Mouse (Mus musculus) spleen, adult 18-20 months (tissue): ENCODE measurements at regions not wholly inside any gene's neighbourhood (a gene's known extent, or its start where the extent isn't known, plus 50 kb on each side); places are given as distances from the start of the nearest gene placed in this dataset.

Source experiments
- DNase-seq, 2 experiments: peaks; one replicate each; pipeline ENCODE4 v3.0.0; 2022; ENCODE audit warnings: mixed read lengths in 2 of 2

DNA sequence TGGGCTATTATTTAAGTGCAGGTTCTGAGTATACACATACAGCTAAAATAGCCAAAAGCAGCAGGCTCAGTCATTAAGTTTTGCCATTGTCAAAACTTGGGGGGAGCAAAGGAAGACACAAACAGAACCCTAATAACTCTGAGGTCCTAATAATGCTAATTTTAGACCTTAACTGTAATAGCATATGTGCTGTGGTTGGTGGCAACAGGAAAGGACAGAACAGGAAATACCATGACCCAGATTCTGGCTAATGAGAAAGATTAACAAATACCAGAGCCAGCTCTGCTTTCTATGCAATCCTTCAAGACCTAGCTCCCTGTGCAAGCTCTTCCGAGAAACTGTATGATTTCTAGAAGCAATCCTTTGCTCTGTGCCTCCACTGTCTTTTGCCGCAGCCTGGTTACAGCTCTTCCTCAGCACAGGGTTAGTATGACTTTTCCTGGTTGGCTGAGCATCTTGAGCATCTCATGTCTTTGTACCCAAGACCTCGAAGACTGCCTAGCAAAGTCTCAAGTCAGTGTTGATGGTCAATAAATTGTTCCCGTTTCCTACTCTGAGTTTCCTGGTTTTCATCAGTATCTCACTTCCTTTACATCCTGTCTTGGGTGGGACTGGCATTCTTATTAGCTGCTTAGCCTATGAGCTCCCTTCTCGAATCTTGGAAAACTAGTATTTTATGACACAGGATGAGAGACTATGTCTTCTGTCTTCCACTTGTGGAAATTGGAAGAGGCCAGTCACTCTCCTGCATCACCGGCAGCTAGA is 49.9 kb upstream of the Eed start:
- no peak for DNase-seq

DNA sequence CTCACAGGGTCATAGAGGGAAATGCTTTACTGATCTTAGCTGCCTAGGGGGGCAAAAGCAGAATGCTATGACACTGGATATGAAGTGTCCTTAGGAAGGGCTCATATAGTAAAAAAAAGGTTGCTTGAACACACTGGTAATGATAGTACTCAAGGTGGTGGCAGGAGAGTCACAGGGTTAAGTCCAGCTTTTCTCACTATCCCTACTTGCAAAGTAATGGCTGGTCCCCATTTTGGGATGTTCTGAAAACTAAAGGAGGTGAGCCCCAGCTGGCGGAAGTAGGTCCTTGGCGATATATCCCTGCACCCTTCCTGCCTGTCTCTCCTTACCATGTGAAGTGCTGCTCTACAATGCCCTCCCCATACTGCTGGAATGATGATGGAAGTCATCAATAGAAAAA is 52.3 kb upstream of the Eed start:
- no peak for DNase-seq

DNA sequence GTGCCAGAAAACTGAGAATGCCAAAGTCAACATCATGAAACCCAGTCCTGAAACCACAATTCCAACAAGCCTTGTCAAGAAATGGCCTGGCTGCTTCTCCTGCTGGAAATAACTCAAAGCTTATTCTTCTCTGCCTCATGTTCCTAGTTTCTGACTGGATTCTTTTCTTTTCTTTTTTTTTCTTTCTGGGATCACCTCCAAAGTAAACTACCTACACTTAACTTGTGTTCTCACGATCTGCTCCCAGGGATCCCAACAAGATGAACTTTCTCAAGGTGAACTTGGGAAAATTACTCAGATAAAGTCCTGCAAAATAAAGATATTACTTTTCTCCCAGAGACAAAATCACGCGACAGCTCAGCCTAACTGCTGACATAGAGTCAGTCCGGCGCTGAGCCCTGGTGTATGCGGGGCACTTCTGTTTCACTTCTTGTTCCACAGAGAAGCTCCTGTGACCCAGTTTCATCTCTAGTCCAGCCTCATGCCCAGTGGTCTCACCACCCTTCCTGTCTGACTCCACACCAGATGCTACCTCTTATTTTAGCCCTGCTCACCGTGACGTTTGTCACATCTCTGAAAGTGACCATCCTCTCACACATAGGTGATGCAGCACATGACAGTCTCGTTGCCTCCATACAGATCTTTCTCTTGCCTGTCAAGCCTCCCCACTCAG is 53.0 kb upstream of the Eed start:
- DNase-seq: peak; percentile 24 to 46

DNA sequence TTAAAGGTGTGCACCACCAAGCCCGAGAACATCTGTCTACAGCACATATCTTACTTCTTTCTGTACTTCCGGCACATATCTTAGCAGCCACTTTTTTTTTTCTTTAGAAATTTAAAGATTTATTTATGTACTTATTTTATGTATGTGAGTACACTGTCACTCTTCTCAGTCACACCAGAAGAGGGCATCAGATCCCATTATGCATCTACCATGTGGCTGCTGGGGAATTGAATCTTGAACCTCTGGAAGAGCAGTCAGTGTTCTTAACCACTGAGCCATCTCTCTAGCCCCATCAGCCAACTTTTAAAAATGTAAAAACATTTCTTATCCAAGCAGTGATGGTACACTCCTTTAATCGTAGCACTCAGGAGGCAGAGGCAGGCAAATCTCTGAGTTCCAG is 53.7 kb upstream of the Eed start:
- DNase-seq: no peak

DNA sequence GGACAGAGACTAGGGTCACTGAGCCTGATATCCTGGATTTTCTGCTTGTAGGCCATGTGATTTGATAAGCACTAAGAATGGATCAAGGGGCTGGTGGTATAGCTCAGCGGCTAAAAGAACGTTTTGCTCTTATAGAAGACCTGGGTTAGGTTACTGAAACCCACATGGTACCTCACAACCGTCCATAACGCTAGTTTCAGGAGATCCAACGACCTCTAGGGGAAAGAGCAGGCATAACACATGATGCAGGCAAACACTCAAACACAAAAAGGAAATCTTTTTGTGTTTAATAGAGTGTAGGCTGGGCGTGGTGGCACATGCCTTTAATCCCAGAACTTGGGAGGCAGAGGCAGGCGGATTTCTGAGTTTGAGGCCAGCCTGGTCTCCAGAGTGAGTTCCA is 54.6 kb upstream of the Eed start:
- no peak for DNase-seq

DNA sequence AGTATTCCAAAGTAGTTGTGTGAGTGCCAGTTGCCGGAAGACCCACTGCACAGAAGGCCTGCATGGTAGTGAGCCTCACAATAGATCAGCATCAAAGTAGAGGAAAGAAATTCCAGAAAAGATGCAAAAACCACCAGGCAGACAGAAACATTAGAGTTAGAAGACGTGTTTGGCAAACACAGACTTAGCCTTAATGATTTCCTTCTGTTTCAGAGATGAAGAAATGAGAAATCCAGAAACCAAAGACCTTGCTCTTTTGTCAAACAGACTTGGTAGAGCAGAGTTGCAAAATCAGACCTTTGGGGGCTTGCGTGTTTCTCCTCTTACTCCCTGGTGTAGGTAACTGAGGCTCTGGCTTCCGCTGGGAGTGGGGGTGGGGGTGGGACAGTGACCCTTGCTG is 57.0 kb upstream of the Eed start:
- no peak for DNase-seq

DNA sequence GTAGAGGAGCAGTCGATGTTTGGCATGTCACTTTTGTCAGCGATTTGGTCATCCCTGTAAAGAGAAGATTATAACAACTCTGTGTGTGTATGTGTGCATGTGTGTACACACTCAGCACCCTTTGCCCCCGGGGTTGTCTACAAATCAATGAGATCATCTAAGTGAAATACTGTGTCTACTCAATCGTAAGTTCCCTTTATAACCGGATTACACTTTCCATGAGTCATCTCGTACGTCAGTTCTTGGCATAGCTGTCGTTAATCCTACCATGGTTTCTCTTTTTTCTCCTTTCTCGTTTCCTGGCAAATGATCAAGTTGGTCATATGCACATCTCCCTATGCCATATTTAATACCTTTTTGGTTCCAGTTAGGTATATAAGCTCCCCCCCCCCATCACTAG is 58.7 kb upstream of the Eed start:
- DNase-seq: no peak

DNA sequence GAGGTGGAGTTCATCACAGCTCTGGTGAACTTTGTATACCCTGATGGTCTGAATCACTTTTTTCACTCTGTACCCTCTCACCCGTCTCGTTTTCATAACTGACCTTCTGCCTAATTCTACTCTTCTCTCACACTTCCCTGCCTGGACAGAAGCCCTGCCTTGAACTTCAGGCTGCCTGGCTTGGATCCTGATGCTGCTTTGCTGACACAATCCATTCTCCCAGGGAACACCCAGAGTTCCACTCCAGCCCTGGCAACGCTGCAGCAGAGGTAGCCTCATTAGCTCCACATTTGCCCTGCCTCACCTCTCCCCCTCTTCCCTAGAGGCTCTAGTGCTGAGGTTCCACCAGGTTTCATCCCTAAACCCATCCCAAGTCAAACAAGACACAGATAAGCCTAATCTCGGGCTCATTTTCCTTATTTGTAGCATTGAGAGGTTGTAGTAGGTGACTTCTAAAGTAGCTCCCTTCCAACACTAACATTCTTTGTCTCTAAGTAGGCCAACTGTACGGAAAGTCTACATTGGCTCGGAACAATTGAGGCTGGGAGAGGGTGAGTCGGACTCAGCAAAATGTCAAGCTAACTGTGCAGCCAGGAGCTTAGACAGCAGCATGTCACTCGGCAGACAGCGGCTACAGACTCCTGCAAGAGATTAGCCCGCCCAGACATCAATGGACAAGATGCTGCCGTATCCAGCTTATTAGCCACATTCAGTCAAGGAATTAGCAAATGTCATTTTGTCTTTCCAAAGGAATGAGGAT is 60.0 kb upstream of the Eed start:
- DNase-seq: no peak

DNA sequence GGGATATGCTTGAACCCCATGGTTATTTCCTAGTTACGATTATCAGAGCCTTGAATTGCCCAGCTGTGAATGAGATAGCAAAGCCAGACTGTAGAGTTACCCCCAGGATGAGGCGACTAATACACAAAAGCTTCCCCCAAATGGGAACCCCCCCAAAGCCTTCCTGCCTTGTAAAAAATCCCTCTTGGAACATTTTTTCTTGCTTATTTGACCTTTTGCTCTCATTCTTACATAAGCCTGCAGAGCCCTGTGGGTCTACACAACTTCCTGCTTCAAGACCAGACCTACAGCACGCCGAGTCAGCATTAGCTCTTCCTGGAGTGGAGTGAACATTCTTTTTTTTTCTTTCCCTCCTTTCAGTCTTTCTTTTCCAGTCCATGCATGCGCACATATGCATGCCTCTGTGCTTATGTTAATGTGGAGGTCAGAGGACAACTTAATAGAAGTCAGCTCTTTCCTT is 60.8 kb upstream of the Eed start:
- DNase-seq: no peak

DNA sequence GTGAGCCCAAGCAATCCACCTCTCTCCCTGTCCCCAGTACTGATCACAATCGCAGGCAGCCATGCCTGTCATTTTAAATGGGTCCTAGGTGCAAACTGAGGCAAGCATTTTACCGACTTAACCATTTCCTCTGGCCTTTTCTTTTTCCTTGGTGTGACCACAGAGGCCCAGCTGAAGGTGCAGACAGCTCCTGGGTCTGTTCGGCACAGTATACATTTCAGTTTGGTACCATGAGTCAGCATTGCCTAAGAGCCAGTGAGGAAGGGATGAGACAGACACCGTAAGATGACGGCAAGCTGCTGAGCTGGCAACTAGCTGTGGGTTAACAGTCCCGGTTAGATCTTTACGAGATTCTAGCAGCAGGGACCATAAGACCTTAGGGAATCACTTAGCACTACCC is 61.6 kb upstream of the Eed start:
- DNase-seq: no peak

DNA sequence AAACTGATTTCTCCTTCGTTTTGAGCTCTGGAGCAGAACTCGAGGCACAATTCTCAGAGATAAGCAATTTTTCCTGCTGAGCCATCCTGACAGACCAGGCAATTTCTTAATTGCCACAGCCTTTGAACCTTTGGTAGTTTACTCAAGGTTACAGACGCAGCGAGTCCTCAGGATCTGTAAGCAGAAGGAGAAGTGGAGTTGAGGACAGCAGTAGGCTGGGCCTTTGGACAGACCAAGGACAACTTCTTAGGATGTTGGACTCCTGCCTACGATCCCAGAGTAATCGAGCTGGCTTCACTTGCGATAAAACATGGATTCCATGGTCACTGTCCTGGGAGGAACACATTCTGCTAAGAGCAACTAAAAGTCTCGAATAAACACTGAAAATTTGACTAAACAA is 62.7 kb upstream of the Eed start:
- DNase-seq: no peak

DNA sequence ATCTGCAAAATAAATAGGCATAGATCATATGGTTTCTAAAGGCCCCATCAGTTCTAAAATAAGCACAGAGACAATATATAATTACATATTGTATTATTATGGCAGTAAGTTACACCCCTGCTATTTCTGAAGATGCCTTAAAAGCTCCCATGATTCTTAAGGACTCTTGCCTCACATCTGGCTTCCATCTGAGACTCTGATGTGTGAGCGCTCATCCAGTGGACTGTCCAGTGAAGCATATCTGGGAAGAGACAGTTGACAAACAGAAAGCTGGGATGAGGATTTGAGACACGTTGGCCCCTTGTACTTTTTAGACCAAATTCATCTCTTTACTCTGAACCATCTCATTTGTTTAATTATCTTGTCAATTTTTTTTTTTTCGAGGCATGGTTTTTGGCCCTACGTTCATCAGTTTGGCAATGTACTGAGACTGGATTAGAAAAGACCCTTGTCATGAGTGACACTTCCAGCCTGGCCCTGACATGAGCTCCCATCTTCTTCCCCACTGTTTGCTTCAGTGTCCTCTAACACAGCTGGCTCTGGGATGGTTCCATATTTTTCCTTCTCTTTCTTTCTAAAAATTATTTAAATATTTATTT is 63.4 kb upstream of the Eed start:
- DNase-seq: no peak

DNA sequence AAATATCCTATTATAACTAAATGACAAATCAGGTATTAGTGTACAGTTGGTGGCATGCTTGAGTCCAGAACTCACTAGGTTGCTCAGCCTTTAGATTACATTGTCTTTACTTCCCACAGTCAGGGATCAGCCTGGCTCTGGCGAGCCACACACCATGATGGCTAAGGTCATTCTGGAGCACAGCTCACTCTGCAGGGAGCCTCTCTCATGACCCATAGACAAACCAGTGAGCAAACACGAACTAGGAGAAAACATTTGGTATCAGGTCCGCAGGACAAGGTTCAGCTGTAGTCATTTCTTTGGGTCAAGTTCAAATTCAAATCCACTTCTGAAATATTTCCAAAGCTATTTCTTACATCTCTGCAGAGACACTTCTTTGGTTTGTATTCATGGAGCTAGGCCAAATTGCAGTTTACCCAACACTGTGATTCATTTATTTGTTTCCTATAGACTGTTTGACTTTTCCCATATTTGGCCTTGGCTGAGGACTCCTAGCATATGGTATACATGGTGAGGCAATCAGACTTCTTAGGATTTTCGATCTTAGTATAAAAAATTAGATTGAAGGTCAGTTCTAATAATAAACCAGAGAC is 64.5 kb upstream of the Eed start:
- no peak for DNase-seq

DNA sequence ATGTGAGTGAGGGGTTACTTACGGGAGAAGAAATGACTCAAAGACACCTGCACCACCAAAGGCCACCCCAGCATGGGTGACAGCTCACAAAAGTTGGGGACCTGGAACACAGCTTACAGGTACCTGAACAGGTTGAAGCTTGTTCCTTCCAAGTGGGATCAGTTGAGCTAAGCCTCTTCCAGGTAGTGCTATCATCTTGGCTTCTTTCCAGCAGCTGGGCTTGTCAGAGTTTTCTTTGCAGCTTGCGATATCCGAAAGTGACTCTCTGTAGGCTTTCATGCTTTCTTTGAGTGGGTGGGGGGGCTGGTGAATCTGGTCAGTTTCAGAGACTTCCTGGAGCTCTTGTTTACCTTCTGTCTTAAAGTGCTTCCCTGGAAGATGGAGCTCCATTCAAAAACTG is 65.4 kb upstream of the Eed start:
- DNase-seq: no peak

DNA sequence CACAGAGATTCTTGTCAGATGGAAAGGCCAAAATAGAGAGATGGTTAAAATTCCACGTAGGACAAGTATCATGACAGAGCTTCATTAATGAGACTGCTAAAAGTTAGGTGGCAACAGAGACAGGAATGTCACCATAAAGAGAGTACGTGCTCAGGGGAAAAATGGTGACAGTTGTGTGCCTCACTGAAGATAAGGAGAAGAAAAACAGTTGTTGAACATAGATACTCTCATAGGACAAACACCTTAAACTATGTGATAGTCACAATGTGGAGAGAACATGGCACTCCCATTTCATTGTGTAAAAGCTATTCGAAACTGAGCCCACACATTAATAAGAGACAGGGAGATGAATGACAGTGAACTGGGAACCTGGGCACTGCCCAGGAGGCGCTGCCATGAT is 66.1 kb upstream of the Eed start:
- no peak for DNase-seq

DNA sequence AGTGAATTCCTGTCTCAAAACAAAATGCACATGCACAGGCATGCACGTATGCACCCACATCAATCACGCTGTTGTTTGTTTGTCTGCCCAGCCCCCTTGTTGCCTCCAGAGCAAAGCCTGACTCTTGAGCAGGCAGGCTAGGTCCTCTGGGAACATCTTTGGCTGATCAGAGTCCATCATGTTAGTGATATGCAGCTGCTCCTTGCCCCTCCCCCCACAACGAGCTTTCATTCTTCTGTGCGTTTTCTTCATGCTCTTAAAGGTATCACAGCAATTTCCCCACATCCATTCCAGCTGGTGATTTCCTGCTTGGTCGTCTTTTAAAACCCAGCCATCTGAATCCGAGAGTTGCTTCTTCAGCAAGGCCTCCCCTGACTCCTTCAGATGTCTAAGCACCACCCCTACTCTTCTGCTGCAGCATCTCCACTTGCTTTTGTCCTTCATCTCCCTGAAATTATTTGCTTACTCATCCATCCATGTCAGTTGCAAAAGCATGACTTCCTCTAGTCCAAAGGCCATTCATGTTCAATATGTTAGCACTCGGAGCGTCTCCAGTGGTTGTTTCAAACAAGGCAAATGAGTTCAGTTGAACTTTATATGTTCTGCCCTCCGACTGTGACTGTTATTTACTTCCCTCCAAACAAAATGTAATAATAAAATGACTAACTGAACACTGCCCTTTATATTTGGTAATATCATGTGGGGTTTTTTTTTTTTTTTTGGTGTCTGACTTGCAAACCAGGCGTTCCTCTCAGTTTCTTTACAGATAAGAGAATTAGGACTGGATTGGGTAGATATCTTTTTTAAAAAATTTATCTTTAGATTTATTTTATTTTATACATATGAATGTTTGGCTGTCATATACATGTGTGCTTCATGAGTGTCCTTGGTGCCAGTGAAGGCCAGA is 67.9 kb upstream of the Eed start:
- DNase-seq: no peak

DNA sequence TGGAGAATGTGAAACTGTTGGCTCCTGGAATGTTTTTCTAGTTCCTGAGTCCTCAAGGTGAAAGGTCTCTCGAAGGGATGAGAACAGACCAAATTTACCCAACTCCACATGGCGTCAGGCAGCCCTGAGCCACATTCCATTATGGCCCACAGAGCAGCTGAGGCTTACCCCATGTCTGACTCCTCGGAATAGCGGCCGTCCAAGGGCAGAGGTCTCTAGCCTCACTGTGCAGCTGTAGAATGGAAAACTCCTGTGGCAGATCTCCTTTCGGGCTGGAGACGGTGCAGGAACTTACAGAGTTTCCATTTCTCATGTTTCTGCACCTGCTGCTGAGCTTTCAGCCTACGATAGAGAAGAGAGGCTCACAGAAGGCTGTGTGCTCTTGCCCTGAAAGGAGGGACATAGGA is 69.1 kb upstream of the Eed start:
- no peak for DNase-seq

DNA sequence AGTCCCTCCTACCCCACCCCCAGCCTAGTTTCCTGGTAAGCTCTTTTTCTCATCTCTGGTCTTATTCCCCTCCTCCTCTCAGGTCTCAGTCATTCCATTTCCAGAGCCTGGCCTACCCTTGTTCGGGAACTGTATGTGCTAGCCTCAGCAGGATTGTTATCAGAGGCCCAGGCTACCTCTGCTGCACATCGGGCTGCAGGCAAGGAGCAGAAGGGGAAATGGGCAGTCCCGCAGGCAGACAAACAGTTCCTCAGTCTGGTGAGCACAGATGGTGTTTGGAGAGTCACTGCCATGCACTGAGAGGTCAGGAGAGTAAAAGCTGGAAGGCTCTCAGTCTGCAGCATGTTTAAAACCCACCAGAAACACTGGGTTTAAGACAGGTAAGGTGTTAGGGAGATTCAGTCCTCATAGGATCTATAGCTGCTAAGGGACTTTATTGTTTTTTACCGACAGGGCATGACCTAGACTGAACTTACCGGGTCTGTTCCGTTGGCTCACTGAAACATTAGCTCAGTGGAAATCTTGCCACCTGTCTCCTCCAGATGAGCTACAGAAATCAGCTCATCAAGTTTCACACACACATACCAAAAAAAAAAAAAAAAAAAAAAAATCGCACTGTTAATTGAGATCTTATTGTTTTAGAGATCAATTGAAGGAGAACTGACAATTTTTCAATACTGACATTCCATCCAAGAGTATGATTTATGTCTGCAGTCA is 74.2 kb upstream of the Eed start:
- DNase-seq: peak; percentile 27 to 37

DNA sequence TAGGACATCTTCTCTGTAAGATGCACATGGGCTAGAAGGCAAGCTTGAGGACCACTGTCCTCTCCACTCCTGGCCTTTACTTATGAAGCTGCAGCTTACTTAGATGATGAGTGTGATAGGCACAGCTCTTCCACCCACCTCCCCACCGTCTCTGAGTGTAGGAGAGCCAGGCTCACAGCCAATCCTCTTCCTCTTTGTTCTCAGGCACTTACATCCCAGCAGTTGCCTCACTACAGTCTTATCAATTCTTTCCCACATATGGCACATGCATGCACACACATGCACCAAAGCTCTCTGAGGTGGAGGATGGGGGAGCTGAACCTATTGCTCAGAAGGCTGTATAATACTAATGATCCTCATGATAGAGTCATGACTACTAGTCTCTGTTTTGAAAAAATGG is 72.1 kb upstream of the Picalm start:
- no peak for DNase-seq

DNA sequence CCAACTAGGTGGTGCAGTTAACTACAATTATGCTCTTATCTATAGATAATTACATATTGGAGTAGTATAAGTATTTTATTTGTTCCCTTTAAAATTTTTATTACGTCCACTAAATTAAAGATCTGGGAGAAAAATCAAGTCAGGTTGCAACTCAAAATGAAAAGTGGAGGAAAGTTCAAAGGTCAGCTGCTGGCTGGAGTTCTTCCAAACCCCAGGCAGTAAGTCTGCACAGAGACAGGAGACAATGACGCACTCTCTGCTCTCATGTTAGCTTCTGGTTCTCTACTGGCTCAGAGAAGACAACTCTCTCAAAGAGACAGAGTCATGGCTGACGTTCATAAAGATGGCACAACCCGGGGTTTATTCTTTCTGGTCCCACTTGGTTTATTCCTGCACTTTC is 71.4 kb upstream of the Picalm start:
- DNase-seq: no peak

DNA sequence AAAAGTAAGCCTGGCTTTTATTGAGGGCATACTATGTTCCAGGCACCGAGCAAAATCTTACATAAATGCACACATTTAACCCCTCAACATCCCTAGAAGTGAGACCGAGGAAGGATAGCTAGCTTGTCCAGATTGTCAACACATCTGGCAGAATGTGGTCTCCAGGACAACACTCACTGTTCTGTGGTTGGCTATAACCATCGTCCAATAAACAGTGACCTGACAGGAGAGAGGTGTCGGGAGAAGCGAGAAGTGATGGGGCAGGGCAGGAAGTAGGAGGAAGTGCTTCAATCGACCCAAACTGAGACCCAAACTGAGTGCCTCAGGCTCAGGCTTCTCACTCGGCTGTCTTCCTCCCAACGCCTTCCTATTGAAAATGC is 70.8 kb upstream of the Picalm start:
- peak in 1 of 2 experiments; percentile 26 for DNase-seq
